In genomic region chr5:8227073-8227472, GRCm38 (mm10) we compare ENCODE assay signal across 27 mouse cellular contexts.
"Had no signal": no experiment of that assay in that cellular context is flagged by ENCODE, and none has a peak within 500 bp of the region (broad histone marks: within the 10 kb centered on the region; RNA-seq: fewer than 3 reads in every experiment).

No protein-coding gene starts in this region.

- ATAC-seq: hindbrain, postnatal 0 days; intestine, embryonic 16.5 days; liver, embryonic 12.5 days had no signal

- DNase-seq: gastrocnemius, adult 2 months; gastrocnemius, postnatal 14 days; gastrocnemius, postnatal 36 days; heart, adult 11 months; heart, adult 2 months; heart, postnatal 14 days; heart, postnatal 36 days; kidney, adult 11 months; kidney, adult 2 months; kidney, adult 9 months; kidney, postnatal 14 days; kidney, postnatal 36 days; layer of hippocampus, adult 9-11 months; layer of hippocampus, postnatal 36 days; left cerebral cortex, postnatal 4 days had no signal

- H3K27ac ChIP-seq: gastrocnemius, adult 2 months; heart, adult 2 months; heart, embryonic 13.5 days; heart, embryonic 15.5 days; hindbrain, embryonic 13.5 days; hindbrain, embryonic 15.5 days; hindbrain, postnatal 0 days; kidney, embryonic 15.5 days; kidney, postnatal 0 days; limb, embryonic 13.5 days; limb, embryonic 15.5 days; liver, embryonic 12.5 days; liver, embryonic 14.5 days had no signal

- H3K4me3 ChIP-seq: gastrocnemius, adult 2 months; heart, adult 2 months; heart, embryonic 13.5 days; heart, embryonic 15.5 days; hindbrain, embryonic 13.5 days; hindbrain, embryonic 15.5 days; kidney, embryonic 15.5 days; limb, embryonic 13.5 days; limb, embryonic 15.5 days; liver, embryonic 12.5 days had no signal
